Mouse (Mus musculus): ENCODE measurements at regions not wholly inside any gene's neighbourhood (a gene's known extent, or its start where the extent isn't known, plus 50 kb on each side); places are given as distances from the start of the nearest gene placed in this dataset.
A peak's percentile ranks its signal among the peaks of the same experiment; 100 is the strongest.

GRCm38 (mm10) chr3:60698189-60698588 is 225.6 kb downstream of the Mbnl1 start:
- Histone ChIP-seq H3K27ac (ENCODE audit: low read length) (no peak overlapping the region), H3K4me2 (ENCODE audit: low read depth, low read length) (no peak overlapping the region), H3K27me3 (replicated peaks; ENCODE audit: control insufficient read depth, insufficient read depth, low read length) (no peaks in the 10 kb centered on the region), H3K9me3 (ENCODE audit: control insufficient read depth, low read length) (no peaks in the 10 kb centered on the region), H3K4me1 (ENCODE audit: control insufficient read depth, insufficient read depth, low read length) (no peaks in the 10 kb centered on the region), H3K4me3 (ENCODE audit: low read length) (no peak overlapping the region), H3K9ac (ENCODE audit: low read depth, low read length) (no peak overlapping the region), H3K36me3 (ENCODE audit: control insufficient read depth, insufficient read depth, low read length) (no peaks in the 10 kb centered on the region)
- ATAC-seq = peak; percentile 78

- Histone ChIP-seq H3K4me1 (ENCODE audit: control insufficient read depth, insufficient read depth, low read length) (no peaks in the 10 kb centered on the region), H3K9ac (ENCODE audit: low read depth, low read length) (no peak overlapping the region), H3K4me2 (ENCODE audit: low read depth, low read length) (no peak overlapping the region), H3K36me3 (ENCODE audit: control insufficient read depth, insufficient read depth, low read length) (no peaks in the 10 kb centered on the region), H3K27me3 (replicated peaks; ENCODE audit: control insufficient read depth, insufficient read depth, low read length) (no peaks in the 10 kb centered on the region), H3K4me3 (ENCODE audit: low read length) (no peak overlapping the region), H3K9me3 (ENCODE audit: control insufficient read depth, low read length) (no peaks in the 10 kb centered on the region), H3K27ac (ENCODE audit: low read length) (no peak overlapping the region)
- ATAC-seq = no peak
- 86% methylated on average over 4 of the region's 4 CpGs for WGBS
These were observed 234.5 kb downstream of the Mbnl1 start for GRCm38 (mm10) chr3:60707139-60707538.

GRCm38 (mm10) chr3:60712896-60713295 is 240.3 kb downstream of the Mbnl1 start:
- Histone ChIP-seq H3K9me3 (ENCODE audit: control insufficient read depth, low read length) (no peaks in the 10 kb centered on the region), H3K9ac (ENCODE audit: low read depth, low read length) (no peak overlapping the region), H3K27me3 (replicated peaks; ENCODE audit: control insufficient read depth, insufficient read depth, low read length) (no peaks in the 10 kb centered on the region), H3K4me2 (ENCODE audit: low read depth, low read length) (no peak overlapping the region), H3K27ac (ENCODE audit: low read length) (no peak overlapping the region), H3K4me3 (ENCODE audit: low read length) (no peak overlapping the region), H3K4me1 (ENCODE audit: control insufficient read depth, insufficient read depth, low read length) (no peaks in the 10 kb centered on the region), H3K36me3 (ENCODE audit: control insufficient read depth, insufficient read depth, low read length) (no peaks in the 10 kb centered on the region)
- 78% methylated on average over 4 of the region's 4 CpGs for WGBS
- ATAC-seq = no peak

GRCm38 (mm10) chr3:60720322-60720721 is 247.7 kb downstream of the Mbnl1 start:
- H3K9me3 ChIP-seq (ENCODE audit: control insufficient read depth, low read length) = no peaks in the 10 kb centered on the region
- no peak for ATAC-seq

GRCm38 (mm10) chr3:60731331-60731730 is 258.7 kb downstream of the Mbnl1 start:
- Histone ChIP-seq H3K4me1 (ENCODE audit: control insufficient read depth, insufficient read depth, low read length) (no peaks in the 10 kb centered on the region), H3K36me3 (ENCODE audit: control insufficient read depth, insufficient read depth, low read length) (no peaks in the 10 kb centered on the region), H3K9me3 (ENCODE audit: control insufficient read depth, low read length) (no peaks in the 10 kb centered on the region), H3K4me3 (ENCODE audit: low read length) (no peak overlapping the region), H3K27me3 (replicated peaks; ENCODE audit: control insufficient read depth, insufficient read depth, low read length) (no peaks in the 10 kb centered on the region), H3K4me2 (ENCODE audit: low read depth, low read length) (no peak overlapping the region), H3K27ac (ENCODE audit: low read length) (no peak overlapping the region), H3K9ac (ENCODE audit: low read depth, low read length) (no peak overlapping the region)
- 88% methylated on average over 1 of the region's 1 CpGs for WGBS
- no peak for ATAC-seq

More at GRCm38 (mm10) chr3:60720322-60720721, 247.7 kb downstream of the Mbnl1 start:
- no peaks in the 10 kb centered on the region for H3K4me1 ChIP-seq (ENCODE audit: control insufficient read depth, insufficient read depth, low read length)
- no peaks in the 10 kb centered on the region for H3K36me3 ChIP-seq (ENCODE audit: control insufficient read depth, insufficient read depth, low read length)
- no peak overlapping the region for H3K4me2 ChIP-seq (ENCODE audit: low read depth, low read length)
- H3K9ac ChIP-seq (ENCODE audit: low read depth, low read length) = no peak overlapping the region
- no peak overlapping the region for H3K27ac ChIP-seq (ENCODE audit: low read length)
- H3K4me3 ChIP-seq (ENCODE audit: low read length) = no peak overlapping the region
- no peaks in the 10 kb centered on the region for H3K27me3 ChIP-seq (replicated peaks; ENCODE audit: control insufficient read depth, insufficient read depth, low read length)

- peak; percentile 66; the same call in 1 of the 2 replicates for ATAC-seq
- Histone ChIP-seq H3K27me3 (replicated peaks; ENCODE audit: control insufficient read depth, insufficient read depth, low read length) (no peaks in the 10 kb centered on the region), H3K4me2 (ENCODE audit: low read depth, low read length) (no peak overlapping the region), H3K9ac (ENCODE audit: low read depth, low read length) (no peak overlapping the region), H3K4me3 (ENCODE audit: low read length) (no peak overlapping the region), H3K36me3 (ENCODE audit: control insufficient read depth, insufficient read depth, low read length) (no peaks in the 10 kb centered on the region), H3K4me1 (ENCODE audit: control insufficient read depth, insufficient read depth, low read length) (no peaks in the 10 kb centered on the region), H3K9me3 (ENCODE audit: control insufficient read depth, low read length) (no peaks in the 10 kb centered on the region), H3K27ac (ENCODE audit: low read length) (no peak overlapping the region)
These were observed 261.9 kb upstream of the P2ry1 start for GRCm38 (mm10) chr3:60740543-60741294.

- no peak overlapping the region for H3K9ac ChIP-seq (ENCODE audit: low read depth, low read length)
- no peak overlapping the region for H3K27ac ChIP-seq (ENCODE audit: low read length)
- H3K36me3 ChIP-seq (ENCODE audit: control insufficient read depth, insufficient read depth, low read length) = no peaks in the 10 kb centered on the region
- H3K4me1 ChIP-seq (ENCODE audit: control insufficient read depth, insufficient read depth, low read length) = no peaks in the 10 kb centered on the region
- 62% methylated on average over 5 of the region's 5 CpGs for WGBS
- ATAC-seq = no peak
- H3K27me3 ChIP-seq (replicated peaks; ENCODE audit: control insufficient read depth, insufficient read depth, low read length) = no peaks in the 10 kb centered on the region
- H3K4me3 ChIP-seq (ENCODE audit: low read length) = no peak overlapping the region
- no peak overlapping the region for H3K4me2 ChIP-seq (ENCODE audit: low read depth, low read length)
- no peaks in the 10 kb centered on the region for H3K9me3 ChIP-seq (ENCODE audit: control insufficient read depth, low read length)
These were observed 261.2 kb upstream of the P2ry1 start for GRCm38 (mm10) chr3:60741379-60741778.

- Histone ChIP-seq H3K27ac (ENCODE audit: low read length) (peak overlapping the region; percentile 7; the same call in 1 of the 2 replicates), H3K4me2 (ENCODE audit: low read depth, low read length) (no peak overlapping the region), H3K4me3 (ENCODE audit: low read length) (no peak overlapping the region), H3K9ac (ENCODE audit: low read depth, low read length) (no peak overlapping the region), H3K27me3 (replicated peaks; ENCODE audit: control insufficient read depth, insufficient read depth, low read length) (no peaks in the 10 kb centered on the region), H3K9me3 (ENCODE audit: control insufficient read depth, low read length) (no peaks in the 10 kb centered on the region), H3K36me3 (ENCODE audit: control insufficient read depth, insufficient read depth, low read length) (no peaks in the 10 kb centered on the region), H3K4me1 (ENCODE audit: control insufficient read depth, insufficient read depth, low read length) (no peaks in the 10 kb centered on the region)
- ATAC-seq = no peak
- WGBS = 92% methylated on average over 2 of the region's 2 CpGs
These were observed 260.4 kb upstream of the P2ry1 start for GRCm38 (mm10) chr3:60742232-60742631.

- no peaks in the 10 kb centered on the region for H3K4me1 ChIP-seq (ENCODE audit: control insufficient read depth, insufficient read depth, low read length)
- 97% methylated on average over 1 of the region's 1 CpGs for WGBS
- no peak overlapping the region for H3K9ac ChIP-seq (ENCODE audit: low read depth, low read length)
- no peak for ATAC-seq
- no peak overlapping the region for H3K4me2 ChIP-seq (ENCODE audit: low read depth, low read length)
- no peaks in the 10 kb centered on the region for H3K27me3 ChIP-seq (replicated peaks; ENCODE audit: control insufficient read depth, insufficient read depth, low read length)
- no peaks in the 10 kb centered on the region for H3K36me3 ChIP-seq (ENCODE audit: control insufficient read depth, insufficient read depth, low read length)
- H3K27ac ChIP-seq (ENCODE audit: low read length) = no peak overlapping the region
- no peaks in the 10 kb centered on the region for H3K9me3 ChIP-seq (ENCODE audit: control insufficient read depth, low read length)
- no peak overlapping the region for H3K4me3 ChIP-seq (ENCODE audit: low read length)
These were observed 257.5 kb upstream of the P2ry1 start for GRCm38 (mm10) chr3:60745075-60745474.

GRCm38 (mm10) chr3:60758568-60758967 is 244.0 kb upstream of the P2ry1 start:
- H3K36me3 ChIP-seq (ENCODE audit: control insufficient read depth, insufficient read depth, low read length) = no peaks in the 10 kb centered on the region
- 40% methylated on average over 2 of the region's 2 CpGs for WGBS
- H3K9ac ChIP-seq (ENCODE audit: low read depth, low read length) = no peak overlapping the region
- H3K4me2 ChIP-seq (ENCODE audit: low read depth, low read length) = no peak overlapping the region
- no peak for ATAC-seq
- H3K27ac ChIP-seq (ENCODE audit: low read length) = no peak overlapping the region
- no peaks in the 10 kb centered on the region for H3K4me1 ChIP-seq (ENCODE audit: control insufficient read depth, insufficient read depth, low read length)
- no peak overlapping the region for H3K4me3 ChIP-seq (ENCODE audit: low read length)
- H3K9me3 ChIP-seq (ENCODE audit: control insufficient read depth, low read length) = no peaks in the 10 kb centered on the region
- no peaks in the 10 kb centered on the region for H3K27me3 ChIP-seq (replicated peaks; ENCODE audit: control insufficient read depth, insufficient read depth, low read length)

All from intestine, embryonic 16.5 days (tissue).